ENCODE assay signal across 9 mouse cellular contexts in the genomic region with DNA sequence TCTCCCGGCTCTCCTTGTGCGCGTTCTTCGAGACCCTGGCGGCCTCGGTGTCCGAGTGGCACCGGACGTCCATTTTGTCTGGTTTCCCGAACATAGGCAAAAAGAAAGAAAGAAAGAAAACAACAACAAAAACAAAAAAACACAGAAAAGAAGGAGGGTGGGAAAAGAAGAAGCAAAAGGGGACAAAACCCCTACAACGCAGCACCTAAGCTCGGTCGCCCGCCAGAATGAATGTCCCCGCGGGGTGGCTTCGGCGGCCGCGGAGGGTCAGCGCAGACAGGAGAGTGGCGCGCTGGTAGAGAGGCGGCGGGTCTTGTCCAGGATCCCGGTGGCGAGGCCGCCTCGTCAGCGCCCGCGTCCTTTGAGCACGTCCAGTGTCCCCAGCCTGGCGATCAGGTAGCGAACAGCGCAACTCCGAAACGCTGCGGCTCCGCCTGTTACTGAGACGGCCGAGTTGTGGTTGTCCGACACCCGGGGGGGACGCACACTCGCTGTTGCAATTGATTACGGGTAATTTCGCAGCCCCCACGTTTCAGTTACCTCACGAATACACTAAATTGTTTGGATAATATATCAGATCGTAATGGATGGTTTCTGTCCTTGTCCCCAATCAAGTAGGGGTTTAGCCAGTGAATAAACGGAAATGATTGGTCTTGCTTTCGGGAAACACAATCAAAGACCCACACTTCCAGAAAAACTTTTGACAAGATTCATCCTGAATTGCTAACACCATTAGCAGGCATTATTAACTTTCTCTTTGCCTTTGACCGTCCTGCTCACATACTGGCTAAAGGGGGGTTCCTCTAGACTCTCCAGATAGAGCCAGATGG. TPM values are rescaled to one million over a fixed set of nuclear protein-coding genes. Genes with fewer than 3 reads are reported as not detected.
DNase-seq lines count a peak whose midpoint lies in the region; ATAC-seq and TF ChIP-seq lines count a peak whose summit lies in the region.
"Had no signal": no experiment of that assay in that cellular context is flagged by ENCODE, and none has a peak within 500 bp of the region (broad histone marks: within the 10 kb centered on the region; RNA-seq: fewer than 3 reads in every experiment).

A gene (minus strand): TSS at position 121 of the 830 bp plus-strand sequence.

- H3K4me2 ChIP-seq in forebrain, postnatal 0 days (ENCODE audit: low read depth) = peak within 1 kb of the TSS; percentile 49
- H3K4me2 ChIP-seq in liver, embryonic 12.5 days = peak within 1 kb of the TSS; percentile 31

- no peaks in the 10 kb centered on the region for H3K36me3 ChIP-seq in forebrain, postnatal 0 days (ENCODE audit: insufficient read depth)
- no peaks in the 10 kb centered on the region for H3K36me3 ChIP-seq in liver, embryonic 12.5 days

- H3K4me3 ChIP-seq in forebrain, postnatal 0 days (ENCODE audit: low read depth, low read length) = peak within 1 kb of the TSS; percentile 39
- peak within 1 kb of the TSS; percentile 17 for H3K4me3 ChIP-seq in liver, embryonic 12.5 days
- H3K4me3 ChIP-seq: myocyte had no signal

- H3K27ac ChIP-seq in forebrain, postnatal 0 days (ENCODE audit: low read depth, low read length) = peak within 1 kb of the TSS; percentile 47
- no peak within 1 kb of the TSS for H3K27ac ChIP-seq in liver, embryonic 12.5 days

- no peak for TF ChIP-seq CTCF in forebrain, postnatal 0 days (IDR thresholded peaks at IDR 0.05; ENCODE audit: low read depth)

- peaks cover 36% of the 10 kb centered on the region for H3K27me3 ChIP-seq in forebrain, postnatal 0 days (ENCODE audit: insufficient read depth, low read length)
- peaks cover 98% of the 10 kb centered on the region for H3K27me3 ChIP-seq in liver, embryonic 12.5 days (replicated peaks)

- no peaks in the 10 kb centered on the region for H3K4me1 ChIP-seq in forebrain, postnatal 0 days (ENCODE audit: insufficient read depth)
- peaks cover 5% of the 10 kb centered on the region; the same call in 1 of the 2 replicates for H3K4me1 ChIP-seq in liver, embryonic 12.5 days

- peak; percentile 13 to 60 for DNase-seq in adrenal gland, adult (ENCODE audit: inconsistent age in 2 of 2, low spot score in 1 of 2)
- no peak for DNase-seq in adrenal gland, adult 8-10 months
- peak; percentile 14 for DNase-seq in ES-CJ7 (ENCODE audit: low read depth, low spot score)
- peak; percentile 59 for DNase-seq in forebrain, postnatal 0 days
- DNase-seq in yolk sac, embryonic 10.5 days (ENCODE audit: low spot score) = peak; percentile 14
- no peak for DNase-seq in B cell, adult 2 months
- no peak for DNase-seq in thymus, postnatal 36 days

- no peaks in the 10 kb centered on the region for H3K9me3 ChIP-seq in forebrain, postnatal 0 days (ENCODE audit: low read length)
- no peaks in the 10 kb centered on the region for H3K9me3 ChIP-seq in liver, embryonic 12.5 days (replicated peaks)

- H3K9ac ChIP-seq in forebrain, postnatal 0 days = peak within 1 kb of the TSS; percentile 54
- no peak within 1 kb of the TSS for H3K9ac ChIP-seq in liver, embryonic 12.5 days

- WGBS in forebrain, postnatal 0 days = 2% methylated on average over 54 of the region's 54 CpGs
- WGBS in liver, embryonic 12.5 days (ENCODE audit: insufficient replicate concordance) = 2% methylated on average over 54 of the region's 54 CpGs

- ATAC-seq in forebrain, postnatal 0 days = no peak
- ATAC-seq in liver, embryonic 12.5 days = no peak

RNA-seq across cellular contexts. Expression of the gene that starts here (rescaled TPM):
- not detected for total RNA-seq in adrenal gland, adult 8-10 months (2022)
- total RNA-seq in forebrain, postnatal 0 days (2014; rRNA removed) = 4.2 and 7.2 TPM in 2 replicates
- 1.8 and 3.2 TPM in 2 replicates for polyA plus RNA-seq in forebrain, postnatal 0 days (2015; fragmentation: Nextera tagmentation; extraction: Ambion mirVana)
- not detected in 2 replicates for polyA plus RNA-seq in liver, embryonic 12.5 days (2016; fragmentation: Nextera tagmentation; extraction: Ambion mirVana)
- polyA plus RNA-seq: myocyte had no signal

Comparison
In these comparisons a context has a peak if more than half of its experiments do, and no peak if none do; other contexts are left out.
1. DNase-seq: peak in adrenal gland, adult (2 of 2), ES-CJ7 (single experiment), forebrain, postnatal 0 days (single experiment) and yolk sac, embryonic 10.5 days (single experiment); none in adrenal gland, adult 8-10 months (single experiment), B cell, adult 2 months (0 of 2) and thymus, postnatal 36 days (0 of 2).